Mouse (Mus musculus) gastrocnemius, postnatal 4 days (tissue): ENCODE measurements around the gene Atp2a1. TPM values are rescaled to one million over a fixed set of nuclear protein-coding genes. Genes with fewer than 3 reads are reported as not detected.

Source experiments
- DNase-seq, 2 experiments: peaks; one replicate each; pipeline ENCODE4 v3.0.0; 2021 to 2022; ENCODE audit warnings: low spot score in 2 of 2, mixed read lengths in 2 of 2
- total RNA-seq, 2 experiments: library from RNA; stranded (reverse); gene quantifications; 2 replicates each; pipeline ENCODE4 v1.2.3; 2021

The Atp2a1 gene
- total RNA-seq, 2 experiments from 2014 or later, result 6,232 to 6,720 TPM

GRCm38 (mm10) chr7:126473470-126474086 is 10.7 kb upstream of the Atp2a1 start:
- DNase-seq, result no peak

GRCm38 (mm10) chr7:126472713-126473112 is 9.8 kb upstream of the Atp2a1 start:
- DNase-seq, result peak in 1 of 2 experiments; percentile 15

GRCm38 (mm10) chr7:126472306-126472705 is 9.4 kb upstream of the Atp2a1 start:
- peak in 1 of 2 experiments; percentile 15 for DNase-seq

- DNase-seq, result no peak
These were observed 8.9 kb upstream of the Atp2a1 start for GRCm38 (mm10) chr7:126471853-126472252.

- no peak for DNase-seq
These were observed 8.5 kb upstream of the Atp2a1 start for GRCm38 (mm10) chr7:126471361-126471760.

GRCm38 (mm10) chr7:126470077-126470476 is 7.2 kb upstream of the Atp2a1 start:
- DNase-seq, result no peak

GRCm38 (mm10) chr7:126467834-126468627 is 5.1 kb upstream of the Atp2a1 start:
- DNase-seq, result peak in 1 of 2 experiments; percentile 14

GRCm38 (mm10) chr7:126467271-126467670 is 4.4 kb upstream of the Atp2a1 start:
- DNase-seq, result peak in 1 of 2 experiments; percentile 20

- DNase-seq, result no peak
These were observed 3.8 kb upstream of the Atp2a1 start for GRCm38 (mm10) chr7:126466707-126467106.

- no peak for DNase-seq
These were observed 3.2 kb upstream of the Atp2a1 start for GRCm38 (mm10) chr7:126466116-126466515.

GRCm38 (mm10) chr7:126465246-126466030 is 2.5 kb upstream of the Atp2a1 start:
- peak in 1 of 2 experiments; percentile 16 for DNase-seq

GRCm38 (mm10) chr7:126464836-126465235 is 1.9 kb upstream of the Atp2a1 start:
- DNase-seq, result no peak

GRCm38 (mm10) chr7:126464121-126464520 is 1.2 kb upstream of the Atp2a1 start:
- peak; percentile 39 to 61 for DNase-seq

- DNase-seq, result no peak
These were observed 639 bp upstream of the Atp2a1 start for GRCm38 (mm10) chr7:126463547-126463946.

GRCm38 (mm10) chr7:126461626-126462025 is 1.3 kb downstream of the Atp2a1 start:
- DNase-seq, result peak in 1 of 2 experiments; percentile 16

GRCm38 (mm10) chr7:126460623-126461399 is 2.1 kb downstream of the Atp2a1 start:
- no peak for DNase-seq

- no peak for DNase-seq
These were observed 3.9 kb downstream of the Atp2a1 start for GRCm38 (mm10) chr7:126458844-126459618.

- DNase-seq, result no peak
These were observed 4.7 kb downstream of the Atp2a1 start for GRCm38 (mm10) chr7:126458225-126458624.

GRCm38 (mm10) chr7:126456382-126457266 is 6.3 kb downstream of the Atp2a1 start:
- DNase-seq, result no peak
